Mouse (Mus musculus) megakaryocyte, embryonic 14.5 days (primary cell): Measurements from ENCODE around the gene B230118H07Rik.

ENCODE experiments used
- FLI1 ChIP-seq: IDR thresholded peaks from 2 replicates; pipeline ENCODE4 v1.6.1; 2012; ENCODE audit warnings: low read length, inconsistent platforms, mixed read lengths
- GATA1 ChIP-seq: IDR thresholded peaks from 3 replicates; pipeline ENCODE4 v1.6.1; 2012; ENCODE audit warnings: mixed read lengths, low read length, inconsistent platforms, borderline replicate concordance

- TF ChIP-seq FLI1 (no peak), GATA1 (no peak)
Observed at GRCm38 (mm10) chr2:101592886-101593285, 56.4 kb downstream of the B230118H07Rik start.
